Mouse (Mus musculus): ENCODE data around the gene Fam50a. TPM values are rescaled to one million over a fixed set of nuclear protein-coding genes. Genes with fewer than 3 reads are reported as not detected.
"Not testable (repeated sequence)": the region's sequence is repeated elsewhere in the genome, so short reads cannot be mapped to it uniquely, and the experiment has no call there.

Fam50a gene
- polyA plus RNA-seq, 1 experiment from 2014 or later, result 61.9 TPM

DNA sequence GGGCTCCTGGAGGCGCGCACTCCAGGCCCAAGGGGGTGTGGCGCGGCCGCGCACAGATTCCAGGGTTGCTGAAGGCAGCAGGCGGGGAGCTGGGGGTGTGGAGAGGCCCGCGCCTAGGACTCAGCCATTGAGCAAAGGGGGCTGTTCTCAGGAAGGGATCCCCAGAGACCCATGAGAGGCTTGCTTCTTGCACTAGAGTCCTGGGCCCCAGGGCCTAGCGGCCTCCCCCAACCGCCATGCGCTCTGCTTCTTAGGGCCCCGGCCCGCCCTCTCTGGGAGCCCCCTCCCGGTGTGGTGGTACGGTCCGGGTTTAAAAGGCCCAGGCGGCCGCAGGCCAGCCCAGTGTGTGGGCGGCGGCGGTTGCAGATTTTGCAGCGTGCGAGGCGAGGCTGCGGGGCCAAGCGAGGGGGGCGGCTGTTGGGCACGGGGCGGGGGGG is 15.9 kb downstream of the Fam50a start, which contains the start of gene Plxna3:
Gene Plxna3, plus strand, starts transcription at position 342 of the 437 bp plus-strand sequence.
- WGBS, result 25% methylated on average over 27 of the region's 30 CpGs
- no peaks in the 10 kb centered on the region for H3K9me3 ChIP-seq (replicated peaks; ENCODE audit: control insufficient read depth, low read length, poor library complexity, severe bottlenecking)
- peak within 1 kb of the TSS; percentile 73 for H3K9ac ChIP-seq (ENCODE audit: low read depth, low read length)
- peak; percentile 95 for ATAC-seq
- H3K4me3 ChIP-seq (ENCODE audit: low read depth, low read length), result peak within 1 kb of the TSS; percentile 54
- H3K27me3 ChIP-seq (ENCODE audit: control insufficient read depth, insufficient read depth, low read depth, low read length), result no peaks in the 10 kb centered on the region
- H3K4me1 ChIP-seq (ENCODE audit: control insufficient read depth, insufficient read depth, low read length), result peaks cover 31% of the 10 kb centered on the region
- H3K27ac ChIP-seq (ENCODE audit: low read length), result peak within 1 kb of the TSS; percentile 89
- H3K36me3 ChIP-seq (ENCODE audit: control insufficient read depth, insufficient read depth, low read length), result 0 out of 2 replicates have a peak, but pooled peaks cover 3% of the 10 kb centered on the region
- peak within 1 kb of the TSS; percentile 84 for H3K4me2 ChIP-seq (ENCODE audit: low read length)

- H3K4me3 ChIP-seq (ENCODE audit: low read depth, low read length), result peak overlapping the region; percentile 54
- H3K9ac ChIP-seq (ENCODE audit: low read depth, low read length), result peak overlapping the region; percentile 73
- H3K27me3 ChIP-seq (ENCODE audit: control insufficient read depth, insufficient read depth, low read depth, low read length), result no peaks in the 10 kb centered on the region
- H3K4me2 ChIP-seq (ENCODE audit: low read length), result peak overlapping the region; percentile 84
- ATAC-seq, result peak; percentile 74
- 0 out of 2 replicates have a peak, but pooled peaks cover 5% of the 10 kb centered on the region for H3K36me3 ChIP-seq (ENCODE audit: control insufficient read depth, insufficient read depth, low read length)
- peaks cover 31% of the 10 kb centered on the region for H3K4me1 ChIP-seq (ENCODE audit: control insufficient read depth, insufficient read depth, low read length)
- no peaks in the 10 kb centered on the region for H3K9me3 ChIP-seq (replicated peaks; ENCODE audit: control insufficient read depth, low read length, poor library complexity, severe bottlenecking)
- 32% methylated on average over 10 of the region's 10 CpGs for WGBS
- peak overlapping the region; percentile 89 for H3K27ac ChIP-seq (ENCODE audit: low read length)
Observed at GRCm38 (mm10) chrX:74329215-74329671, 16.4 kb downstream of the Fam50a start.

GRCm38 (mm10) chrX:74330166-74330930 is 17.5 kb downstream of the Fam50a start:
- no peak for ATAC-seq
- Histone ChIP-seq H3K36me3 (ENCODE audit: control insufficient read depth, insufficient read depth, low read length) (0 out of 2 replicates have a peak, but pooled peaks cover 5% of the 10 kb centered on the region), H3K4me1 (ENCODE audit: control insufficient read depth, insufficient read depth, low read length) (peaks cover 31% of the 10 kb centered on the region), H3K9ac (ENCODE audit: low read depth, low read length) (peak overlapping the region; percentile 73), H3K9me3 (replicated peaks; ENCODE audit: control insufficient read depth, low read length, poor library complexity, severe bottlenecking) (no peaks in the 10 kb centered on the region), H3K4me3 (ENCODE audit: low read depth, low read length) (peak overlapping the region; percentile 54), H3K4me2 (ENCODE audit: low read length) (peak overlapping the region; percentile 84), H3K27ac (ENCODE audit: low read length) (peak overlapping the region; percentile 89), H3K27me3 (ENCODE audit: control insufficient read depth, insufficient read depth, low read depth, low read length) (no peaks in the 10 kb centered on the region)
- 26% methylated on average over 2 of the region's 2 CpGs for WGBS

DNA sequence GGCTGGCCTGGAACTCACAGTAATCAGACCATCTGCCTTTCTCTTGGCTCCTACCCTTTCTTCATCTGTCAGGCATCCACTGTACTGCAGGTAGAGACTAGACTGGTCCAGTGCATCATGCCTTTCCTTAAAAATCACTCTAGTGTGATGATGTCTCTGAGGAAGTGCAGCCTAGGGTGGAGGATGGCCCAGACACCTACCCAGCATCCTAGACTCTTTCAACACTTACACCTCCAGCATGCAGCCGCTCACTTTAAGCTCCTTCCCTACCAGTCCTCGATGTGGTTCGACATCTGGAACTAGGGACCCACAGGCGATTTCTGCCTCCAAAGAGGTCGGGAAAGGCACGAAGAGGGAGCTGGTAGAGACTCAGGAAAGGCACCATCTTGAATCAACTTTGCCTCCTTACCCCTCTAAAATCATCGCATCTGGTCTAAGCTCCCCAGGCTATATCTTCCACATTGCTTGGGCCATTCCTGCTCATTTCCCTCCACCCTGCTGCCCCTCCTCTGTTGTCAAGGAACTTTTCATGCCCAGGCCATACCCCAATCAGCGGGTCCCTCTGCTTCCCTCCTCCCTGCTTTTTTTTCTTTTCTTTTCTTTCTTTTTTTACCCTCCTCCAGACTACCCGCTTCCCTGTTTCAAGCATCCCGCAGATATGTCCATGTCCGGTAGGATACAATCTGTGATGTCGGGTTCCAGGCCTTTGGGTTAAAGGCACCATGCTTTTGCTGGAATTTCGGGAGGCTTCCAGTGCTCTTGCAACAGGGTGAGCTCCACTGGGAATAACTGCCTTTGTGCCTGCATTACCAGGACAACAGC is 40.0 kb downstream of the Fam50a start:
- H3K9ac ChIP-seq (ENCODE audit: low read depth, low read length), result peak overlapping the region; percentile 61
- ATAC-seq, result peak; percentile 71
- no peaks in the 10 kb centered on the region for H3K9me3 ChIP-seq (replicated peaks; ENCODE audit: control insufficient read depth, low read length, poor library complexity, severe bottlenecking)
- H3K27ac ChIP-seq (ENCODE audit: low read length), result peak overlapping the region; percentile 64
- no peaks in the 10 kb centered on the region for H3K36me3 ChIP-seq (ENCODE audit: control insufficient read depth, insufficient read depth, low read length)
- H3K4me3 ChIP-seq (ENCODE audit: low read depth, low read length), result peak overlapping the region; percentile 39
- peaks cover 2% of the 10 kb centered on the region; the same call in 1 of the 2 replicates for H3K4me1 ChIP-seq (ENCODE audit: control insufficient read depth, insufficient read depth, low read length)
- peak overlapping the region; percentile 67 for H3K4me2 ChIP-seq (ENCODE audit: low read length)
- H3K27me3 ChIP-seq (ENCODE audit: control insufficient read depth, insufficient read depth, low read depth, low read length), result no peaks in the 10 kb centered on the region
- 20% methylated on average over 13 of the region's 13 CpGs for WGBS

DNA sequence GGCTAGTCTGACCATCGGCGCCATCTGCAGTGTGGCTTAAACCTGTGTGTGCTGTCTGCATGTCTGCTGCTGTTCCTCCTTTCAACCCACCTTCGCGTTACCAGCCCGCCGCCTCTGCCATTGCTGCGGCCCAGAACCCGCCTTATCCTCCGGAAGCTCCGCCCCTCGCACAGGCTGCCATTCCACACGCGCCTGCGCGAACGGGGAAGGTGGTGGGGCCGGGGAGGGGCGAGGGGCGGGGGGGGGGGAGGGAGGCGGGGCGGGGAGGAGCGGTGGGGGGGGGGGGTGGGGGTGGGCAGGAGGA is 40.6 kb downstream of the Fam50a start, which contains the start of gene Lage3:
Gene Lage3, minus strand, starts transcription at position 152 of the 304 bp plus-strand sequence.
- ATAC-seq, result peak; percentile 93

GRCm38 (mm10) chrX:74357069-74357468 is 44.2 kb downstream of the Fam50a start:
- not testable (repeated sequence) for H3K4me1 ChIP-seq (ENCODE audit: control insufficient read depth, insufficient read depth, low read length); H3K36me3 ChIP-seq (ENCODE audit: control insufficient read depth, insufficient read depth, low read length); H3K4me3 ChIP-seq (ENCODE audit: low read depth, low read length); H3K4me2 ChIP-seq (ENCODE audit: low read length); H3K27me3 ChIP-seq (ENCODE audit: control insufficient read depth, insufficient read depth, low read depth, low read length); H3K27ac ChIP-seq (ENCODE audit: low read length); H3K9ac ChIP-seq (ENCODE audit: low read depth, low read length); H3K9me3 ChIP-seq (replicated peaks; ENCODE audit: control insufficient read depth, low read length, poor library complexity, severe bottlenecking); ATAC-seq
- 100% methylated on average over 2 of the region's 3 CpGs for WGBS

More for the DNA sequence above, 40.6 kb downstream of the Fam50a start, which contains the start of gene Lage3:
- peak within 1 kb of the TSS; percentile 64 for H3K27ac ChIP-seq (ENCODE audit: low read length)
- H3K9me3 ChIP-seq (replicated peaks; ENCODE audit: control insufficient read depth, low read length, poor library complexity, severe bottlenecking), result no peaks in the 10 kb centered on the region
- WGBS, result 32% methylated on average over 11 of the region's 22 CpGs
- H3K4me2 ChIP-seq (ENCODE audit: low read length), result peak within 1 kb of the TSS; percentile 67
- H3K4me3 ChIP-seq (ENCODE audit: low read depth, low read length), result peak within 1 kb of the TSS; percentile 39
- H3K27me3 ChIP-seq (ENCODE audit: control insufficient read depth, insufficient read depth, low read depth, low read length), result no peaks in the 10 kb centered on the region
- H3K36me3 ChIP-seq (ENCODE audit: control insufficient read depth, insufficient read depth, low read length), result no peaks in the 10 kb centered on the region
- H3K9ac ChIP-seq (ENCODE audit: low read depth, low read length), result peak within 1 kb of the TSS; percentile 61
- H3K4me1 ChIP-seq (ENCODE audit: control insufficient read depth, insufficient read depth, low read length), result peaks cover 2% of the 10 kb centered on the region; the same call in 1 of the 2 replicates

DNA sequence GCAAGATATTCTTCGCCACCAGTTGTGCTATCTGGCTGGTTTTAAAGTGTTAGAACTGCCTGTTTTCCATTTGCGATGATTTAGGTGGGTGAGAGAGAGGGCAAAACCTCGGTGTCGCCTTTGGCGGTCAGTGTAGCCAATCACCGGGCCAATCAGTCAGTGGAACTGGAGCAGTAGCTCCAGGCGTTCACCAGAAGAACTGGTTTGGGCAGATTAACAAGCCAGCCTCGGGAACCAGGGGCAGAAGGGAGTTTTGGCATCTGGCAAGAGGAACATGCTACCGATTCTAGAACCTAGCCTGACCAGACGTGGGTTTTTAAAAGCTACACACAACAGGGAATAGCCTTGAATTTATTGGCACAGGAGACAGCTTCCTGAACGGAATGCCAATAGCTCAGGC is 46.3 kb downstream of the Fam50a start:
- WGBS, result 57% methylated on average over 11 of the region's 11 CpGs
- no peak overlapping the region for H3K4me3 ChIP-seq (ENCODE audit: low read depth, low read length)
- H3K9me3 ChIP-seq (replicated peaks; ENCODE audit: control insufficient read depth, low read length, poor library complexity, severe bottlenecking), result no peaks in the 10 kb centered on the region
- ATAC-seq, result no peak
- no peak overlapping the region for H3K27ac ChIP-seq (ENCODE audit: low read length)
- no peak overlapping the region for H3K4me2 ChIP-seq (ENCODE audit: low read length)
- no peaks in the 10 kb centered on the region for H3K36me3 ChIP-seq (ENCODE audit: control insufficient read depth, insufficient read depth, low read length)
- no peaks in the 10 kb centered on the region for H3K27me3 ChIP-seq (ENCODE audit: control insufficient read depth, insufficient read depth, low read depth, low read length)
- H3K9ac ChIP-seq (ENCODE audit: low read depth, low read length), result no peak overlapping the region
- H3K4me1 ChIP-seq (ENCODE audit: control insufficient read depth, insufficient read depth, low read length), result no peaks in the 10 kb centered on the region

GRCm38 (mm10) chrX:74367512-74367911 is 54.7 kb downstream of the Fam50a start:
- peak overlapping the region; percentile 85 for H3K27ac ChIP-seq (ENCODE audit: low read length)
- no peaks in the 10 kb centered on the region for H3K36me3 ChIP-seq (ENCODE audit: control insufficient read depth, insufficient read depth, low read length)
- ATAC-seq, result peak; percentile 5; the same call in 1 of the 2 replicates
- H3K4me3 ChIP-seq (ENCODE audit: low read depth, low read length), result peak overlapping the region; percentile 57
- H3K9ac ChIP-seq (ENCODE audit: low read depth, low read length), result peak overlapping the region; percentile 82
- peaks cover 13% of the 10 kb centered on the region for H3K4me1 ChIP-seq (ENCODE audit: control insufficient read depth, insufficient read depth, low read length)
- no peaks in the 10 kb centered on the region for H3K27me3 ChIP-seq (ENCODE audit: control insufficient read depth, insufficient read depth, low read depth, low read length)
- H3K9me3 ChIP-seq (replicated peaks; ENCODE audit: control insufficient read depth, low read length, poor library complexity, severe bottlenecking), result no peaks in the 10 kb centered on the region
- 70% methylated on average over 10 of the region's 10 CpGs for WGBS
- peak overlapping the region; percentile 69 for H3K4me2 ChIP-seq (ENCODE audit: low read length)

Data from midbrain, embryonic 16.5 days (tissue).